Mouse (Mus musculus) embryonic facial prominence, embryonic 11.5 days (tissue): ENCODE data around the gene Scd1. TPM values are rescaled to one million over a fixed set of nuclear protein-coding genes. Genes with fewer than 3 reads are reported as not detected.

ENCODE experiments used
- ATAC-seq: fragments of 200-750 bp; cut with Nextera tagmentation; replicated peaks from 2 replicates; pipeline ENCODE4 v1.8.0; 2017; ENCODE audit warnings: low read depth; ENCODE audit not compliant: insufficient number of reproducible peaks, low FRiP score, low TSS enrichment
- DNase-seq: peaks from one replicate; pipeline ENCODE4 v3.0.0-alpha.2; 2015; ENCODE audit warnings: low spot score
- H3K27ac ChIP-seq: fragments of 300-500 bp; sonication (generic); replicated peaks from 2 replicates; pipeline ENCODE4 v1.5.1; 2014; ENCODE audit warnings: mild to moderate bottlenecking, low read depth, low read length, control low read depth
- H3K27me3 ChIP-seq: fragments of 300-500 bp; sonication (generic); 2 replicates; pipeline ENCODE4 v1.6.1; 2014; ENCODE audit warnings: mild to moderate bottlenecking, low read length, moderate library complexity, mixed read lengths; ENCODE audit not compliant: control insufficient read depth, insufficient read depth
- H3K36me3 ChIP-seq: fragments of 300-500 bp; sonication (generic); replicated peaks from 2 replicates; pipeline ENCODE4 v1.6.1; 2014; ENCODE audit warnings: low read depth, mild to moderate bottlenecking, low read length, moderate library complexity, mixed read lengths; ENCODE audit not compliant: control insufficient read depth, insufficient read depth
- H3K4me1 ChIP-seq: fragments of 300-500 bp; sonication (generic); 2 replicates; pipeline ENCODE4 v1.6.1; 2014; ENCODE audit warnings: low read length, mixed read lengths; ENCODE audit not compliant: control insufficient read depth, insufficient read depth
- H3K4me2 ChIP-seq: fragments of 300-500 bp; sonication (generic); 2 replicates; pipeline ENCODE4 v1.6.1; 2014; ENCODE audit warnings: low read depth, mild to moderate bottlenecking, control low read depth, low read length, moderate library complexity
- H3K4me3 ChIP-seq: fragments of 300-500 bp; sonication (generic); 2 replicates; pipeline ENCODE4 v1.5.1; 2014; ENCODE audit warnings: low read depth, low read length, control low read depth
- H3K9ac ChIP-seq: fragments of 300-500 bp; sonication (generic); replicated peaks from 2 replicates; pipeline ENCODE4 v1.6.1; 2014; ENCODE audit warnings: mild to moderate bottlenecking, control low read depth, low read length
- H3K9me3 ChIP-seq: fragments of 300-500 bp; sonication (generic); replicated peaks from 2 replicates; pipeline ENCODE4 v1.6.1; 2016; ENCODE audit warnings: mild to moderate bottlenecking, low read length, inconsistent platforms, mixed read lengths; ENCODE audit not compliant: control insufficient read depth
- WGBS: fragments of 180-500 bp; shearing (Covaris S2); extraction: QIAGEN DNeasy Blood & Tissue Kit; methylation state at CpG from one replicate; pipeline ENCODE4 v1.1.7; 2014; 5-methylcytosine and 5-hydroxymethylcytosine counted together
- polyA plus RNA-seq: library from polyadenylated mRNA; unstranded; fragments of >200 nt; fragmentation: Nextera tagmentation; extraction: Ambion mirVana; gene quantifications from 2 replicates; pipeline ENCODE4 v1.2.1, GENCODE M21; 2014

The Scd1 gene
- polyA plus RNA-seq, 1 experiment from 2014 or later = 14.2 TPM

- Histone ChIP-seq H3K4me2 (no peak overlapping the region), H3K36me3 (no peaks in the 10 kb centered on the region), H3K4me3 (no peak overlapping the region), H3K9ac (no peak overlapping the region), H3K9me3 (no peaks in the 10 kb centered on the region), H3K27me3 (no peaks in the 10 kb centered on the region), H3K4me1 (no peaks in the 10 kb centered on the region), H3K27ac (no peak overlapping the region)
- ATAC-seq (no peak), DNase-seq (no peak)
- WGBS = 89% methylated on average over 5 of the region's 5 CpGs
Measured at GRCm38 (mm10) chr19:44415464-44415863, 7.8 kb upstream of the Scd1 start.

GRCm38 (mm10) chr19:44410269-44410992, 2.8 kb upstream of the Scd1 start:
- no peak overlapping the region for H3K4me3 ChIP-seq
- H3K9me3 ChIP-seq = no peaks in the 10 kb centered on the region
- ATAC-seq (no peak), DNase-seq (no peak)
- no peaks in the 10 kb centered on the region for H3K36me3 ChIP-seq
- no peak overlapping the region for H3K9ac ChIP-seq
- H3K27ac ChIP-seq = no peak overlapping the region
- WGBS = 87% methylated on average over 20 of the region's 20 CpGs
- no peaks in the 10 kb centered on the region for H3K4me1 ChIP-seq
- no peak overlapping the region for H3K4me2 ChIP-seq
- H3K27me3 ChIP-seq = no peaks in the 10 kb centered on the region

GRCm38 (mm10) chr19:44408595-44408994, 916 bp upstream of the Scd1 start:
- WGBS = 53% methylated on average over 4 of the region's 4 CpGs
- no peaks in the 10 kb centered on the region for H3K4me1 ChIP-seq
- peak overlapping the region; percentile 87 for H3K4me2 ChIP-seq
- H3K9ac ChIP-seq = peak overlapping the region; percentile 49
- H3K27ac ChIP-seq = no peak overlapping the region
- H3K36me3 ChIP-seq = no peaks in the 10 kb centered on the region
- H3K4me3 ChIP-seq = peak overlapping the region; percentile 56
- H3K27me3 ChIP-seq = no peaks in the 10 kb centered on the region
- no peak for DNase-seq
- H3K9me3 ChIP-seq = no peaks in the 10 kb centered on the region
- ATAC-seq = no peak

GRCm38 (mm10) chr19:44408223-44408545, 505 bp upstream of the Scd1 start:
- Histone ChIP-seq H3K4me3 (peak overlapping the region; percentile 56), H3K4me1 (no peaks in the 10 kb centered on the region), H3K9ac (peak overlapping the region; percentile 49), H3K9me3 (no peaks in the 10 kb centered on the region), H3K4me2 (peak overlapping the region; percentile 87), H3K27me3 (no peaks in the 10 kb centered on the region), H3K36me3 (no peaks in the 10 kb centered on the region), H3K27ac (peak overlapping the region; percentile 72)
- peak; percentile 80 for DNase-seq
- under 1% methylated on average over 14 of the region's 14 CpGs for whole genome bisulfite sequencing
- peak; percentile 70 for ATAC-seq

GRCm38 (mm10) chr19:44403546-44403945, 4.1 kb downstream of the Scd1 start:
- Histone ChIP-seq H3K27ac (no peak overlapping the region), H3K4me3 (no peak overlapping the region), H3K9me3 (no peaks in the 10 kb centered on the region), H3K4me1 (no peaks in the 10 kb centered on the region), H3K4me2 (no peak overlapping the region), H3K36me3 (no peaks in the 10 kb centered on the region), H3K9ac (no peak overlapping the region), H3K27me3 (no peaks in the 10 kb centered on the region)
- DNase-seq (no peak), ATAC-seq (no peak)
- WGBS = 77% methylated on average over 6 of the region's 6 CpGs

GRCm38 (mm10) chr19:44400484-44401197, 7.0 kb downstream of the Scd1 start:
- Histone ChIP-seq H3K4me1 (no peaks in the 10 kb centered on the region), H3K9ac (no peak overlapping the region), H3K36me3 (no peaks in the 10 kb centered on the region), H3K4me3 (no peak overlapping the region), H3K9me3 (no peaks in the 10 kb centered on the region), H3K4me2 (no peak overlapping the region), H3K27me3 (no peaks in the 10 kb centered on the region), H3K27ac (no peak overlapping the region)
- no peak for DNase-seq
- 84% methylated on average over 8 of the region's 8 CpGs for WGBS
- no peak for ATAC-seq

- H3K4me3 ChIP-seq = no peak overlapping the region
- no peak for DNase-seq
- H3K27ac ChIP-seq = no peak overlapping the region
- H3K9me3 ChIP-seq = no peaks in the 10 kb centered on the region
- H3K4me2 ChIP-seq = no peak overlapping the region
- no peaks in the 10 kb centered on the region for H3K27me3 ChIP-seq
- WGBS = 93% methylated on average over 18 of the region's 18 CpGs
- no peak overlapping the region for H3K9ac ChIP-seq
- no peak for ATAC-seq
- H3K36me3 ChIP-seq = no peaks in the 10 kb centered on the region
- no peaks in the 10 kb centered on the region for H3K4me1 ChIP-seq
Measured at GRCm38 (mm10) chr19:44400076-44400475, 7.6 kb downstream of the Scd1 start.

- DNase-seq = no peak
Measured at GRCm38 (mm10) chr19:44396742-44397141, 10.9 kb downstream of the Scd1 start.

More at GRCm38 (mm10) chr19:44396742-44397141, 10.9 kb downstream of the Scd1 start:
- 87% methylated on average over 5 of the region's 5 CpGs for WGBS
- ATAC-seq = no peak
- Histone ChIP-seq H3K4me2 (no peak overlapping the region), H3K9me3 (no peaks in the 10 kb centered on the region), H3K36me3 (no peaks in the 10 kb centered on the region), H3K4me3 (no peak overlapping the region), H3K9ac (no peak overlapping the region), H3K27me3 (no peaks in the 10 kb centered on the region), H3K27ac (no peak overlapping the region), H3K4me1 (no peaks in the 10 kb centered on the region)
